Mouse (Mus musculus): Measurements from ENCODE around the gene Tmem185b. TPM values are rescaled to one million over a fixed set of nuclear protein-coding genes. Genes with fewer than 3 reads are reported as not detected.

The Tmem185b gene
- total and polyA plus RNA-seq, 3 experiments: 25.2 to 35.8 TPM; not detected in 1

DNA sequence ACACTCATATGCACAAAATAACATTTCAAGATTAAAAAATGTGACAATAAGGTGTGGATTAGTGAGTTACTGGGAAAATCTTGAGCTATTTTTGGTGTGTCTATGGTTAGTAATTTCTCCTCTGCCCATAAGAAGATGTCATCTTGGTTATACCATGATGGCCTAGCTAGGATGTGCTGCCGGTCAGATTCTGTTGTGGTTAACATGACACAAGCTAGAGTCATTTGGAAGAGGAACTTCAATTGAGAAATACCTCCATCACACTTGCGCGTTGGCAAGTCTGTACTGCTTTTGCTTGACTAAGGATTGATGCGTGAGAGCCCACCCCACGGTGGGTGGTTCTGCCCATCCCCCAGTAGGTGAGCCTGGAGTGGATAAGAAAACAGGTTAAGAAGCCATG, 8.4 kb downstream of the Tmem185b start:
- no peaks in the 10 kb centered on the region for H3K36me3 ChIP-seq (ENCODE audit: control insufficient read depth in 1 of 2, insufficient read depth in 2 of 2, low read length in 2 of 2)
- H3K9me3 ChIP-seq (replicated peaks; ENCODE audit: insufficient read depth, low read length): no peaks in the 10 kb centered on the region
- no peak overlapping the region for H3K4me3 ChIP-seq (ENCODE audit: control insufficient read depth in 1 of 2, insufficient read depth in 1 of 2, low read depth in 2 of 2, low read length in 2 of 2)

DNA sequence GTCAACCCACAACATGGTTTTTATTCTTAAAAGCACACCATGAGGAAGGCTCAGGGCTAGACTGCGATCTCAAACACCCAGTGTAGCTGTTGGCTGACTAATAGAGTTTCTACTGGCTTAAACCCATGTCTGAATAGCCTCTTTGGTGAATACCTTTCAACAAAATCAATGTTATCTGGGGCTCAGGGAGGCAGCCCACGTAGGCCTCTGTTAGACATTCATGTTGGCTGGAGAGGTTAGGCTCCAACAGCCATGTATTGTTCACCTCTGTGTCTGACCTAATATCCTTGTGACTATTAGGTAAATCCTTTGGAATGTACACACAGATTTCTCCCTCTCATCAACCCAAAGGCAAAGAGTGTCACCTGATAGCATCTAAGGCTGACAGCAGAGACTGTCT, 10.2 kb downstream of the Tmem185b start:
- no peak for DNase-seq (ENCODE audit: low read depth, low spot score)
- Histone ChIP-seq H3K9ac (ENCODE audit: control insufficient read depth, low read depth, low read length, poor library complexity, severe bottlenecking) (no peak overlapping the region), H3K9me3 (replicated peaks; ENCODE audit: insufficient read depth, low read length) (no peaks in the 10 kb centered on the region), H3K79me2 (ENCODE audit: control insufficient read depth, insufficient read depth, low read length, poor library complexity) (no peaks in the 10 kb centered on the region), H3K27ac (ENCODE audit: control insufficient read depth, low read depth, low read length) (no peak overlapping the region), H3K4me1 (ENCODE audit: control insufficient read depth in 1 of 2, insufficient read depth in 2 of 2, low read length in 2 of 2) (no peaks in the 10 kb centered on the region), H3K27me3 (ENCODE audit: control insufficient read depth in 1 of 2, insufficient read depth in 2 of 2, low read length in 2 of 2) (no peaks in the 10 kb centered on the region), H3K4me3 (ENCODE audit: control insufficient read depth in 1 of 2, insufficient read depth in 1 of 2, low read depth in 2 of 2, low read length in 2 of 2) (no peak overlapping the region), H3K36me3 (ENCODE audit: control insufficient read depth in 1 of 2, insufficient read depth in 2 of 2, low read length in 2 of 2) (no peaks in the 10 kb centered on the region)
- no peak for TF ChIP-seq TBP (IDR thresholded peaks at IDR 0.05; ENCODE audit: low read depth, low read length)
- no peak for TF ChIP-seq MYC (IDR thresholded peaks at IDR 0.05; ENCODE audit: low read depth, low read length)
- TF ChIP-seq UBTF (IDR thresholded peaks at IDR 0.05; ENCODE audit: borderline replicate concordance, insufficient read depth, low read depth, low read length): no peak
- TF ChIP-seq KAT2A (conservative IDR thresholded peaks at IDR 0.05; ENCODE audit: low read depth, low read length): no peak
- no peak for TF ChIP-seq CTCF (IDR thresholded peaks at IDR 0.05 in 2 of 3, conservative IDR thresholded peaks at IDR 0.05 in 1 of 3; ENCODE audit: control insufficient read depth in 1 of 3, insufficient read depth in 1 of 3, low read depth in 2 of 3, low read length in 3 of 3, poor library complexity in 1 of 3, severe bottlenecking in 1 of 3)
- TF ChIP-seq NELFE (IDR thresholded peaks at IDR 0.05; ENCODE audit: low read depth, low read length): no peak
- no peak for TF ChIP-seq SMC3 (IDR thresholded peaks at IDR 0.05; ENCODE audit: low read depth, low read length)
- no peak for TF ChIP-seq ZMIZ1 (IDR thresholded peaks at IDR 0.05; ENCODE audit: low read depth, low read length)
- no peak for TF ChIP-seq ZNF384 (IDR thresholded peaks at IDR 0.05; ENCODE audit: low read depth, low read length)
- no peak for TF ChIP-seq SIN3A (IDR thresholded peaks at IDR 0.05; ENCODE audit: low read length)
- no peak for TF ChIP-seq MYB (IDR thresholded peaks at IDR 0.05; ENCODE audit: low read depth, low read length)
- no peak for TF ChIP-seq EP300 (IDR thresholded peaks at IDR 0.05; ENCODE audit: low read depth in 1 of 2, low read length in 2 of 2)
- no peak for TF ChIP-seq RCOR1 (IDR thresholded peaks at IDR 0.05; ENCODE audit: low read depth, low read length)
- TF ChIP-seq TCF12 (IDR thresholded peaks at IDR 0.05; ENCODE audit: low read depth, low read length): no peak
- no peak for TF ChIP-seq USF2 (IDR thresholded peaks at IDR 0.05; ENCODE audit: borderline replicate concordance in 1 of 2, insufficient read depth in 1 of 2, low read depth in 1 of 2, low read length in 2 of 2)
- no peak for TF ChIP-seq ETS1 (IDR thresholded peaks at IDR 0.05; ENCODE audit: low read depth, low read length)

More for the DNA sequence above, 8.4 kb downstream of the Tmem185b start:
- DNase-seq (ENCODE audit: low read depth, low spot score): no peak
- TF ChIP-seq RCOR1 (IDR thresholded peaks at IDR 0.05; ENCODE audit: low read depth, low read length) (no peak), ZKSCAN1 (IDR thresholded peaks at IDR 0.05; ENCODE audit: low read depth, low read length) (no peak), CHD2 (IDR thresholded peaks at IDR 0.05; ENCODE audit: low read length) (no peak), MAFK (IDR thresholded peaks at IDR 0.05; ENCODE audit: borderline replicate concordance, low read depth, low read length) (no peak), USF1 (IDR thresholded peaks at IDR 0.05; ENCODE audit: low read depth, low read length) (no peak), UBTF (IDR thresholded peaks at IDR 0.05; ENCODE audit: borderline replicate concordance, insufficient read depth, low read depth, low read length) (no peak), MYB (IDR thresholded peaks at IDR 0.05; ENCODE audit: low read depth, low read length) (no peak), KAT2A (conservative IDR thresholded peaks at IDR 0.05; ENCODE audit: low read depth, low read length) (no peak), MAX (IDR thresholded peaks at IDR 0.05; ENCODE audit: low read length) (no peak), SMC3 (IDR thresholded peaks at IDR 0.05; ENCODE audit: low read depth, low read length) (no peak), MYC (IDR thresholded peaks at IDR 0.05; ENCODE audit: low read depth, low read length) (no peak), NRF1 (IDR thresholded peaks at IDR 0.05; ENCODE audit: insufficient read depth, low read depth, low read length, poor library complexity, severe bottlenecking) (no peak), JUND (IDR thresholded peaks at IDR 0.05; ENCODE audit: low read depth, low read length) (no peak), TAL1 (IDR thresholded peaks at IDR 0.05; ENCODE audit: low read length) (no peak), CTCF (IDR thresholded peaks at IDR 0.05 in 2 of 3, conservative IDR thresholded peaks at IDR 0.05 in 1 of 3; ENCODE audit: control insufficient read depth in 1 of 3, insufficient read depth in 1 of 3, low read depth in 2 of 3, low read length in 3 of 3, poor library complexity in 1 of 3, severe bottlenecking in 1 of 3) (no peak), ZMIZ1 (IDR thresholded peaks at IDR 0.05; ENCODE audit: low read depth, low read length) (no peak), MAZ (IDR thresholded peaks at IDR 0.05; ENCODE audit: low read depth, low read length) (no peak), MXI1 (IDR thresholded peaks at IDR 0.05; ENCODE audit: low read depth, low read length) (no peak), CHD1 (IDR thresholded peaks at IDR 0.05; ENCODE audit: low read depth, low read length) (no peak), RAD21 (IDR thresholded peaks at IDR 0.05; ENCODE audit: low read depth, low read length) (no peak)
- no peaks in the 10 kb centered on the region for H3K79me2 ChIP-seq (ENCODE audit: control insufficient read depth, insufficient read depth, low read length, poor library complexity)
- H3K4me1 ChIP-seq (ENCODE audit: control insufficient read depth in 1 of 2, insufficient read depth in 2 of 2, low read length in 2 of 2): no peaks in the 10 kb centered on the region
- no peak overlapping the region for H3K9ac ChIP-seq (ENCODE audit: control insufficient read depth, low read depth, low read length, poor library complexity, severe bottlenecking)
- no peaks in the 10 kb centered on the region for H3K27me3 ChIP-seq (ENCODE audit: control insufficient read depth in 1 of 2, insufficient read depth in 2 of 2, low read length in 2 of 2)
- H3K27ac ChIP-seq (ENCODE audit: control insufficient read depth, low read depth, low read length): no peak overlapping the region
